ENCODE assay signal across 8 mouse cellular contexts in the genomic region with DNA sequence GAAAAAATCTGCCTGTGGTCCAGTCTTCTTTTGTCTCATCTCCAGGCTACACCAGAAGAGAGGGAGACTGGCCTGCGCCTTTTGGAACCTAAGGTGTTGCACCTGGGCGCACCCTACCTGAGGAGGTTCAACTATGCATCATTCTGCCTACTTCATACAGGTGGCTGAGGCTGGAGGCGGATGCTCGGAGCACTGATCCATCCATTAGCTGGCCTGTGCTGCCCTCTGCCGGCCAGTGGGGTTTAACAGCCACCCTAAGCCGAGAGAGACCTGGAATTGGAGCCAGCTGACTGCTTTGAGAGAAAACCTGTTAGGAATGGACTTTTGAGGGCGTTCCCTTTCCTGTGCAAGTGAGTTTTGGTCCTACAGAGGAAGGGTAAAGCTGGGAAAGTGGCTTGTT. TPM values are rescaled to one million over a fixed set of nuclear protein-coding genes. Genes with fewer than 3 reads are reported as not detected.
DNase-seq lines count a peak whose midpoint lies in the region; ATAC-seq lines count a peak whose summit lies in the region.

No protein-coding gene starts in this region.

- ATAC-seq in granulocyte monocyte progenitor cell, adult 5-6 weeks (replicated peaks; ENCODE audit: poor library complexity, severe bottlenecking), result peak; percentile 95
- peak; percentile 71; the same call in 1 of the 2 replicates for ATAC-seq in limb, embryonic 12.5 days (ENCODE audit: insufficient number of reproducible peaks, insufficient read depth, low FRiP score, low TSS enrichment, low read depth)

- no peak overlapping the region for H3K4me3 ChIP-seq in embryonic facial prominence, embryonic 10.5 days
- H3K4me3 ChIP-seq in limb, embryonic 12.5 days (replicated peaks), result no peak overlapping the region

- H3K9ac ChIP-seq in limb, embryonic 12.5 days (replicated peaks), result no peak overlapping the region

- H3K27ac ChIP-seq in embryonic facial prominence, embryonic 10.5 days (replicated peaks), result no peak overlapping the region
- H3K27ac ChIP-seq in limb, embryonic 12.5 days, result no peak overlapping the region

- DNase-seq in 3134 (ENCODE audit: extremely low read depth, insufficient read length, low spot score), result peak; percentile 42
- DNase-seq in adrenal gland, postnatal 10 days, result peak; percentile 91
- DNase-seq in embryonic facial prominence, embryonic 10.5 days (ENCODE audit: low spot score), result peak; percentile 86
- DNase-seq in kidney, adult 8-10 months, result peak; percentile 62 to 88
- DNase-seq in monocyte, adult 2 months (ENCODE audit: low read depth in 1 of 2, low spot score in 2 of 2), result peak; percentile 29 to 63
- DNase-seq in spleen, postnatal 14 days (ENCODE audit: low spot score in 2 of 2), result peak; percentile 55 to 72

- no peak overlapping the region for H3K4me2 ChIP-seq in limb, embryonic 12.5 days

- H3K27me3 ChIP-seq in embryonic facial prominence, embryonic 10.5 days (replicated peaks; ENCODE audit: low read depth, poor library complexity, severe bottlenecking), result peaks cover 10% of the 10 kb centered on the region
- peaks cover 3% of the 10 kb centered on the region; the same call in 1 of the 2 replicates for H3K27me3 ChIP-seq in limb, embryonic 12.5 days

- peaks cover 6% of the 10 kb centered on the region for H3K4me1 ChIP-seq in embryonic facial prominence, embryonic 10.5 days
- peaks cover 5% of the 10 kb centered on the region for H3K4me1 ChIP-seq in limb, embryonic 12.5 days (replicated peaks)

- WGBS in embryonic facial prominence, embryonic 10.5 days, result 9% methylated on average over 7 of the region's 7 CpGs
- 4% methylated on average over 7 of the region's 7 CpGs for WGBS in limb, embryonic 12.5 days

- H3K9me3 ChIP-seq in embryonic facial prominence, embryonic 10.5 days, result no peaks in the 10 kb centered on the region
- no peaks in the 10 kb centered on the region for H3K9me3 ChIP-seq in limb, embryonic 12.5 days

- H3K36me3 ChIP-seq in embryonic facial prominence, embryonic 10.5 days (replicated peaks), result no peaks in the 10 kb centered on the region
- no peaks in the 10 kb centered on the region for H3K36me3 ChIP-seq in limb, embryonic 12.5 days

RNA-seq across cellular contexts. Expression of gene Tubgcp3, which starts 5.5 kb away (rescaled TPM):
- 10 to 100 TPM; 29.6 to 34.4 TPM for total RNA-seq in adrenal gland, postnatal 10 days (2021)
- 52.7 and 56.3 TPM in 2 replicates for polyA plus RNA-seq in embryonic facial prominence, embryonic 10.5 days (2016; fragmentation: Nextera tagmentation; extraction: Ambion mirVana)
- total RNA-seq in granulocyte monocyte progenitor cell, adult 5-6 weeks (2014; fragmentation: Nextera tagmentation), result 45.7 and 62.5 TPM in 2 replicates
- total RNA-seq in granulocyte monocyte progenitor cell, adult 5-6 weeks (2017), result 51.3 and 53.6 TPM in 2 replicates
- 48.2 and 52.2 TPM in 2 replicates for polyA plus RNA-seq in limb, embryonic 12.5 days (2016; fragmentation: Nextera tagmentation; extraction: Ambion mirVana)
